Mouse (Mus musculus) cerebellum, adult 9-11 months (tissue): ENCODE measurements around the gene Smyd1.
A peak's percentile ranks its signal among the peaks of the same experiment; 100 is the strongest.
"Not testable (repeated sequence)": the region's sequence is repeated elsewhere in the genome, so short reads cannot be mapped to it uniquely, and the experiment has no call there.

Experiments
- DNase-seq: peaks from one replicate; pipeline ENCODE4 v3.0.0; 2022

The Smyd1 gene

GRCm38 (mm10) chr6:71322491-71322921, 473 bp upstream of the Smyd1 start, which contains the start of gene Cd8b1:
Gene Cd8b1 (plus strand): TSS chr6:71322788.
- no peak for DNase-seq

- no peak for DNase-seq
Observed at GRCm38 (mm10) chr6:71307486-71307885, 14.5 kb downstream of the Smyd1 start.

- no peak for DNase-seq
Observed at GRCm38 (mm10) chr6:71302097-71302731, 19.8 kb downstream of the Smyd1 start.

- DNase-seq, result peak; percentile 7
Observed at GRCm38 (mm10) chr6:71298751-71299150, 23.3 kb downstream of the Smyd1 start.

GRCm38 (mm10) chr6:71298051-71298450, 24.0 kb downstream of the Smyd1 start:
- DNase-seq, result no peak

- no peak for DNase-seq
Observed at GRCm38 (mm10) chr6:71295303-71295702, 26.7 kb downstream of the Smyd1 start.

GRCm38 (mm10) chr6:71293509-71293908, 28.5 kb downstream of the Smyd1 start:
- DNase-seq, result no peak

GRCm38 (mm10) chr6:71279418-71279817, 42.6 kb downstream of the Smyd1 start:
- no peak for DNase-seq

- DNase-seq, result no peak
Observed at GRCm38 (mm10) chr6:71274621-71275020, 47.4 kb downstream of the Smyd1 start.

- no peak for DNase-seq
Observed at GRCm38 (mm10) chr6:71273715-71274114, 48.3 kb downstream of the Smyd1 start.

GRCm38 (mm10) chr6:71272316-71272741, 49.7 kb downstream of the Smyd1 start:
- no peak for DNase-seq

- DNase-seq, result peak; percentile 98
Observed at GRCm38 (mm10) chr6:71271389-71272315, 50.4 kb downstream of the Smyd1 start, which contains the start of gene Krcc1. Gene Krcc1 (plus strand): TSS chr6:71271677.

- no peak for DNase-seq
Observed at GRCm38 (mm10) chr6:71271057-71271388, 51.0 kb downstream of the Smyd1 start.

- DNase-seq, result peak; percentile 55
Observed at GRCm38 (mm10) chr6:71270301-71271056, 51.6 kb downstream of the Smyd1 start.

- peak; percentile 17 for DNase-seq
Observed at GRCm38 (mm10) chr6:71269686-71270050, 52.4 kb downstream of the Smyd1 start.

GRCm38 (mm10) chr6:71268929-71269685, 52.9 kb downstream of the Smyd1 start:
- DNase-seq, result peak; percentile 8

- DNase-seq, result not testable (repeated sequence)
Observed at GRCm38 (mm10) chr6:71267603-71268002, 54.4 kb downstream of the Smyd1 start.

- DNase-seq, result no peak
Observed at GRCm38 (mm10) chr6:71262142-71262833, 59.7 kb downstream of the Smyd1 start.

- no peak for DNase-seq
Observed at GRCm38 (mm10) chr6:71261060-71261459, 61.0 kb downstream of the Smyd1 start.

- DNase-seq, result no peak
Observed at GRCm38 (mm10) chr6:71260051-71260640, 61.9 kb downstream of the Smyd1 start.

GRCm38 (mm10) chr6:71259166-71259565, 62.9 kb downstream of the Smyd1 start:
- no peak for DNase-seq
